Mouse (Mus musculus) R1 (cell line): ENCODE results near the gene Eif2ak4.
A peak's percentile ranks its signal among the peaks of the same experiment; 100 is the strongest.

ENCODE experiments used
- DNase-seq: peaks from one replicate; pipeline ENCODE4 v3.0.0-alpha.2; 2018; ENCODE audit warnings: low read depth, low spot score

Eif2ak4 gene

GRCm38 (mm10) chr2:118464450-118464849 lies 76.0 kb downstream of the Eif2ak4 start:
- no peak for DNase-seq

DNA sequence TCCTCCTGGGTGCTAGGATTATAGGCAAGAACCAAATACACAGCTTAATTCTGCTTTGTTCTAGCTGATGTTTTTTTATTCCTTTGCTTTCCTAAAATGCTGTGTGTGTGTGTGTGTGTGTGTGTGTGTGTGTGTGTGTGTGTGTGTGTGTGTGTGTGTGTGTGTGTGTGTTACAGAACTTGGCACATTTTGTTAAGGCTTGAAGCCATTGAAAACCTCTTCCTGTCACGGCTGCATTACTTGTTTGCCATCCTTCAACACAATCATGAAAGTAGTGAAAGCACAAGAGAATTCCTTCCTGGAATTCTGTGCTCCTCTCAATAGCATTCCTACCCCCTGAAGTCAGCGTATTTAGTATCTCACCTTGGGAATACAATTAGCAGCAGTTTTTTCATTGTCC lies 77.5 kb downstream of the Eif2ak4 start:
- peak; percentile 66 for DNase-seq

DNA sequence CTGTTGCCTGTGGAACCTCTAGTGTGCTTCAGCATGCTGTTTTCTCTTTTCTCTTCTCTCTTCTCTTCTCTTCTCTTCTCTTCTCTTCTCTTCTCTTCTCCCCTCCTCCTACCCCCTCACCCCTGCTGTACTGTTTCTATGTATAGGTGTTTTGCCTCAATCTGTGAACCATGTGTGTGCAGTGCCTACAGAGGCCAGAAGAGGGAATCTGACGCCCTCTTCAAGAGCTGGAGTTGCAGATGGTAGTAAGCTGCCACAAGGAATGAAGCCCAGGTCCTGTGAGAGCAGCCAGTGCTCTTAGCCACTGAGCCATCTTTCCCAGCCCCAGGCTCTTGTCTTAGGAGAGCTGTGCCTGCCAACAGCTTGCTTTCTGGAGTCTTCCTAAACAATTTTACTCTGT lies 78.2 kb downstream of the Eif2ak4 start:
- DNase-seq = peak; percentile 75

DNA sequence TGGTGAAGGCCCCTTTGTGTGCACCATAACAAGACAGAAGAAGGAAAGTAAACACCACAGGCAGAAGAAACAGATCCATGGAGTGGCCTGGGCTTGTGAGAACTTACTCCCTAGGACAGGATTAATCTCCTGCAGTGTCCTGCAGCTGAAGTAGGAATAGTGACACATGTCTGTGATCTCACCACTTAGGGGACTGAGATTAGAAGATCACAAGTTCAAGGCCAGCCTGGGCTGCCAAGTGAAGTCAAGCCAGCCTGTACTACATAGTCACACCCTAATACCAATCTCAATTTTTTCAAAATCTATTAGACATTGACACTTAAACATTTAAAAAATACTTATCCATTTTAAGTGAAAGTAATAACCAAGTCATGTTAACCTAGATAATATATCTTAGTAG lies 79.9 kb downstream of the Eif2ak4 start:
- DNase-seq = no peak

DNA sequence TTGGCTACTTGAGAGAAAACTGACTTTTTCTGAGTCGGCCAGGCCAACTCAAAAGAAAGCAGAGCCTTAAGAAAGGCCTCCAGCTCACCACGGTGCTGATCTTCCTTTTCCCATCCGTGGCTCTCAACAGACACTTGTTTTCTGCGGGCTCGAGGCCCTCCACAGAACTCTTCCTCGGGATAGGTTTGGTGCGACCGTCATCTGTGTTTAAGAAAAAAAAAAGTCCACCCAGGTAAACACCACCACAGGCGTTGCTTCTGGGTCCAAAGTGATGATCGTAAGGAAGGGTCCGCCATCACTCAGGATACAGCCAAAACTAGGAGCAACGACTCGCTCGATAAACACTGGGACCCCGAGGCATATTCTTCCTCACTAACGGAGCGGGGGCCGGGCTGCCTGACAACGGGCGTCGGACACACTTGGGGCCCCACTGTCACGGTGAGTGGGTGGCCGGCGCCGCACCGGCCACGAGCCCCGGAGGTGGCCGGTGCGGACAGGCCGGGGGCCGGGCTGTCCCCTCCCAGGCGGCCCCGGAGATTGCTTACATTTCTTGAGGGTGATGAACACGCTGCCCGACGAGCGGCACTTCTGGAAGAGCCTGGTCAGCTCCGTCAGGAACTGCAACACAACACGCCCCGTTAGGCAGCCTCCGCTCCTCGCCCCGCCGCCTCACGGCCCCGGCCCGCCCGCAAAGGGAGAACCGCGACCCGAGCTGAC lies 90.6 kb downstream of the Eif2ak4 start:
- no peak for DNase-seq

GRCm38 (mm10) chr2:118479550-118479909 lies 91.1 kb downstream of the Eif2ak4 start, which contains the start of gene Srp14:
Gene Srp14, minus strand, starts transcription at chr2:118479711.
- peak; percentile 96 for DNase-seq

DNA sequence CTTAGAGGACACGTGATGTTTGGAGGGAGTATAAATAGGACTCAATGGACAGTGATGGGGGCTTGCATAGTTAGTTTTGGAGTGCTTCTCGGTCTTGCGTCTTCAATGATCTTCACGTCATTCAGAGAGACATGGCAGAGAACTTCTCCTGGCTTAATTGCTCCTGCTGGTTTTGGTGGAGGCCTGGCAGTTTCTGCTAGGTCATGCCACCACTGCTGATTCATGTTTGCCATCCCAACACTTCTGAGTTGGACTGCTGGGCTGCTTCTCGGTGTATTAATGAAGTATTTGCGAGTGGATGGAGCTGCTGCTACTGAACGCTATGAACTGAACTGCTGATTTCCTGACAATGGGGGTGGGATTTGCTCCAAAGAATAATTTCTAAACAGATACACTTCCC lies 92.5 kb downstream of the Eif2ak4 start:
- DNase-seq = no peak

- DNase-seq = no peak
These were observed 94.6 kb downstream of the Eif2ak4 start for GRCm38 (mm10) chr2:118483032-118483431.

GRCm38 (mm10) chr2:118484386-118484898 lies 96.0 kb downstream of the Eif2ak4 start:
- DNase-seq = no peak

DNA sequence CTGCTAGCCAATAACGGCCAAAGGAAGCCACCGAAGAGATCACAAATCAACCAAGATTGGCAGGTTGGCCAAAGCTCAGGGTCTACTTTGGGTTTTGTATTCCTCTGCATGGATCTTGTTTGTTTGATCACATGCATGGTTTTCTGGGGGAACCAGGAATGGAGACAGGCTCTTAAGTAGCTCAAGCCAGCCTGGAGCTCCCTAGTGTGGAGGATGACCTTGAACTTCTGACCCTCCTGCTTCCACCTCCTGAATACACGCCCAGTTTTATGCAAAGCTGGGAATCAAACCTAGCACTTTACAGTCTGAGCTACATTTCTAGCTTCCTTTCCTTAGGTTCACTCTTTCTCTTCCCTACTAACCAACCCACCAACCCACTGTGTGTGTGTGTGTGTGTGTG lies 97.0 kb downstream of the Eif2ak4 start:
- peak; percentile 97 for DNase-seq

- peak; percentile 79 for DNase-seq
These were observed 98.5 kb downstream of the Eif2ak4 start for GRCm38 (mm10) chr2:118486933-118487332.

DNA sequence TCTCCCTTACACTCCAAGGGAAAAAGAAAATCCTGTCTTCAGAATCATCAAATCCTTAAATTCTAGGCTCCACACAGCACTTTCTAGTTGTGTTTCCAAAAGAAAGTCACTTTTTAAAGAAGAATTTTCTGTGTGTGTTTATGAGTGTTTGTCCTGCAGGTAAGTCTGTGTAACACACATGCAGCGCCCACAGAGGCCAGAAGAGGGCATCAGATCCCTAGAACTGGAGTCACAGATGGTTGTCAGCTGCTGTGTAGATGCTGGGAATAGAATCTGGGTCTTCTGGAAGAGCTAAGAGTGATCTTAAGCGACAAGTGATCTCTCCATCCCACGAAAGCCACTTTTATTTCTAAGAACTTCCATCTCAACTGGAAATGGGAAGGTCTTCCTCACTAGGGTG lies 99.4 kb downstream of the Eif2ak4 start:
- peak; percentile 81 for DNase-seq

GRCm38 (mm10) chr2:118490241-118491091 lies 102.0 kb downstream of the Eif2ak4 start:
- DNase-seq = no peak

GRCm38 (mm10) chr2:118491281-118491731 lies 102.9 kb downstream of the Eif2ak4 start:
- DNase-seq = no peak

DNA sequence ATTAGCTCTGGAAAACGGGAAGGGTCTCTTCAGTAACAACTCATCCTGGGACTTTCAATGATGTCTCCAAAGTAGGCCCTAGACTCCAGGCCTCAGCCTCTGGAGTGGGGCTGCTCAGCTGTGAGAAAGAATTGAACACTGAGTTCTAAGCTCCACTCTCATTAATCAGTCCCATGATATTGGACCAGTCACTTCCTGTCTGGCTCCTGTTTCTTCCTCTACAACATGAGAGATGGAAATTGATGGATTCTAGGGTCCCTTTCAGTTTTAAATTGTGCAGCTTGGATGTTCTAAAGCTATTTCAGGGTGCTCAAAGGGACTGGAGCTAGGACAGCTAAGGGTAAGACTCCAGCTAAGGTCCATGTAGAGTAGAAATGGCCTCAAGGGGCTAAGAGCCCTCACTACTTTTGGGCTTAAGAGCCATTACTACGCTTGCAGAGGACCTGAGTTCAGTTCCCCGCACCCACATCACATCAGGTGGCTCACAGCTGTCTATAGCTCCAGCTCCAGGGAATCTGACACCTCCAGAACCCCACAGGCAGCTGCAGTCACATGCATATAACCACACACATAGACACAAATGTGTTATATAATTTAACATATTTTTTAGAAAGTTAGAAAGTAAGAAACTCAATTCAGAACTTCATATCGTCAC lies 103.5 kb downstream of the Eif2ak4 start:
- DNase-seq = no peak

DNA sequence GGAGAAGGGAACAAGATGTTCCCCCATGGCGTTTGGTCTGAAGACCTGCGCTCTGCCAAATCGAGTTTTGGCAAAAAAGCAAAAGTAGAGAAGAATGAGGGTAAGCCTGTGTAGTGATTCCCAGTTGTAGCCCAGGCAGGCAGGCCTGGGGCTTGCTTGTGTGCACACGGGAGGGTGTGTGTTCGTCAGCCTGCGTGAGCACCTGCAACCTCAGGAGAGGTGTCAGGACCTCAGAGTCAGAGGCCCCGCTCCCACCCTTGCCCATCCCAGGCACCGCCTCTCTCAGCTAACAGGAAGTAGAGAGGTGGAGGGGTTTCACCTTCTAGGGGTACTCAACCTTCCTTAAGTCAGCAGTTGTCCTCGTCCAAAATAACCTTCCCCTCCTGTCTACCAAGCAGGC lies 106.6 kb downstream of the Eif2ak4 start:
- no peak for DNase-seq

DNA sequence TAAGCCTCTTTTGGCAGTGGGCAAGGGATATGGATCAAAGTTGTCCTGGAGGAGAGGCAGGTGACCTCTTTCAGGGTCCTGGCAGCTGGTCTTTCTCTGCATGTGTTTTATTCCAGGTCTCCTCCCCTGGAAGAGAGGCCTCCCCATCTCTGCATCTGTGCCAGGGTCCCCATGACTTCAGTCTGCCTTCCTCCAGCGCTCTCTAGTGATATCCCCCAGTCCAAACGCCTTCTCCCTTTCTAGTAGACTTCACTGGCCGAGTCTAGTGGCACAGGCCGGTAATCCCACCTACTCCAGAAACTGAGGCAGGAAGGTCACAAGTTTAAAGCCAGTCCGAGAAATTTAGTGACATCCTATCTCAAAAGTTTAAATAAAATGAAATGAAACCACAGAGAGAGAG lies 109.5 kb downstream of the Eif2ak4 start:
- no peak for DNase-seq

- DNase-seq = no peak
These were observed 110.1 kb downstream of the Eif2ak4 start for GRCm38 (mm10) chr2:118498476-118498875.

- no peak for DNase-seq
These were observed 110.9 kb downstream of the Eif2ak4 start for GRCm38 (mm10) chr2:118499135-118499961.

DNA sequence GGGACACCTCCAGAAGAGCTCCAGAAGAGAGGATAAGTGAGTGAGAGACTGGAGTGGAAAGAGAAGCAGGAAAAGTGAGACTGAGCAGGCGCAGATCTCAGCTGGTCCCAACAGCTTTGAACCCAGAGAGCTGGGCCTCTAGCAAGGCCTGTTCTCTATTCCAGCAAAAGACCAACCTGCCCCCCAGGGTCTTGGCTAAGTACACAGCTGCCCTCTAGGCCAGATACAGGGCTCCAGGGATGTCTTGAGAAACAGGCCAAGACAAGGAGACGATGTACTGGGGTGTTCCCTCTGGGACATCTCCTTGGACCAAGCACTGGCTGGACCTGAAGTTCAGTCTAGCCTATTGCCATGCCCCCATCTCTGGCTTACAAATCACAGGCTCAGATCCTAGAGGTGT lies 111.8 kb downstream of the Eif2ak4 start:
- DNase-seq = no peak

DNA sequence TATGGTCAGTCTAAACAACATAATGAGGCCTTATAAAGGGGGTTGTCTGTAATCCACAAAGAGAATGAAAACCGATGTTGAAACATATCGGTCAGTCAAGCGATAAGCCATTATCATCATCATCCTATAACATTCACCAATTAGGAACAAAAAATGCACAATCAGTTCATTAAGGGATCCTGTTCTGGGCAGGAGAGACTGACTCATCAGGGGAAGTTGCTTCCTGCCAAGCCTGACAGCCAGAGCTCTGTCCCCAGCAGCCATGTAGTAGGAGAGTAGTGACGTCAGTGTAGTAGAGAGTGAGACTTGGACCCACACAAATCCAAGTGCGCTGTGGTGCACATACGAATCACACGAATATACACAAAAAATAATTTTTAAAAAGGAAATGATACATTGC lies 118.7 kb downstream of the Eif2ak4 start:
- no peak for DNase-seq
